Mouse (Mus musculus): ENCODE results near the gene Taf5. TPM values are rescaled to one million over a fixed set of nuclear protein-coding genes. Genes with fewer than 3 reads are reported as not detected.

Gene Taf5
- polyA plus RNA-seq, 1 experiment, result 2.4 TPM

DNA sequence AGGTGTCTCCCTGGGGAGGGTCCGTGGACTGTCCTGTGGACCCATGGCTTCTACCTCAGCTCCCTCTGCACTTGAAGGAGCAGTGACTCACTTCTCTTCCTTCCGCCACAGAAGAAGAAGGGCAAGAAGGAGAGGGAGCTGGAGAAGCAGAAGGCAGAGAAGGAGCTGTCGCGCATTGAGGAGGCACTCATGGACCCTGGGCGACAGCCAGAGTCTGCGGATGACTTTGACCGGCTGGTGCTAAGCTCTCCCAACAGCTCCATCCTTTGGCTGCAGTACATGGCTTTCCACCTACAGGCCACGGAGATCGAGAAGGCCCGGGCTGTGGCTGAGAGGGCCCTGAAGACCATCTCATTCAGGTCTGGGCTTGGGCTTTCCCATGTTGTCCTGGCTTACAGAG, 60.6 kb downstream of the Taf5 start:
- no peak for TF ChIP-seq POLR2A (IDR thresholded peaks at IDR 0.05; ENCODE audit: low read depth, low read length)
- no peak for TF ChIP-seq CTCF (IDR thresholded peaks at IDR 0.05; ENCODE audit: extremely low read depth, insufficient read depth, insufficient read length, insufficient replicate concordance)
- H3K36me3 ChIP-seq (ENCODE audit: control insufficient read depth, insufficient read depth, low read length), result peaks cover 59% of the 10 kb centered on the region
- 93% methylated on average over 10 of the region's 10 CpGs for WGBS
- no peak for DNase-seq (ENCODE audit: low read depth in 1 of 2, low spot score in 2 of 2)
- H3K27me3 ChIP-seq (ENCODE audit: control insufficient read depth, insufficient read depth, low read length), result no peaks in the 10 kb centered on the region
- peaks cover 14% of the 10 kb centered on the region; the same call in 1 of the 2 replicates for H3K4me1 ChIP-seq (ENCODE audit: control insufficient read depth, insufficient read depth, insufficient read length)
- H3K27ac ChIP-seq (ENCODE audit: insufficient read depth, low read length), result no peak overlapping the region
- H3K4me3 ChIP-seq (ENCODE audit: extremely low read depth, insufficient read depth, insufficient read length), result no peak overlapping the region

DNA sequence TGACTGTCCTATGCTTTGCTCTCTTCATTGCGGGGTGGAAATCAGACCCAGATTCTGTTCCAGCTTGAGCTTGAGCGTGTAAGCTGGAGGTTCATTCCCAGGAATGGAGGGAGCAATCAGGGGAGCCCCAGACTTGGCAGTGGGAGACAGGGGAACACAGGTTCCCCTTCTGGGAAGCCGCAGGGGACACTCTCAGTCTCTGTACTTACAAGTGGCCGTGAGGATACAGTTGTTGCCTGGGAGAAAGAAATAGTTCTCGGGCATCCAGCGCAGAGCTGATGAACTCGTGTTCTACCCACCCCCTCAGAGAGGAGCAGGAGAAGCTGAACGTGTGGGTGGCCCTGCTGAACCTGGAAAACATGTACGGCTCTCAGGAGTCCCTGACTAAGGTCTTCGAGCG, 61.3 kb downstream of the Taf5 start:
- Histone ChIP-seq H3K4me3 (ENCODE audit: extremely low read depth, insufficient read depth, insufficient read length) (no peak overlapping the region), H3K27ac (ENCODE audit: insufficient read depth, low read length) (no peak overlapping the region), H3K36me3 (ENCODE audit: control insufficient read depth, insufficient read depth, low read length) (peaks cover 59% of the 10 kb centered on the region), H3K4me1 (ENCODE audit: control insufficient read depth, insufficient read depth, insufficient read length) (peaks cover 20% of the 10 kb centered on the region; the same call in 1 of the 2 replicates), H3K27me3 (ENCODE audit: control insufficient read depth, insufficient read depth, low read length) (no peaks in the 10 kb centered on the region)
- 85% methylated on average over 11 of the region's 11 CpGs for WGBS
- DNase-seq (ENCODE audit: low read depth in 1 of 2, low spot score in 2 of 2), result no peak
- TF ChIP-seq POLR2A (IDR thresholded peaks at IDR 0.05; ENCODE audit: low read depth, low read length), result no peak
- no peak for TF ChIP-seq CTCF (IDR thresholded peaks at IDR 0.05; ENCODE audit: extremely low read depth, insufficient read depth, insufficient read length, insufficient replicate concordance)

DNA sequence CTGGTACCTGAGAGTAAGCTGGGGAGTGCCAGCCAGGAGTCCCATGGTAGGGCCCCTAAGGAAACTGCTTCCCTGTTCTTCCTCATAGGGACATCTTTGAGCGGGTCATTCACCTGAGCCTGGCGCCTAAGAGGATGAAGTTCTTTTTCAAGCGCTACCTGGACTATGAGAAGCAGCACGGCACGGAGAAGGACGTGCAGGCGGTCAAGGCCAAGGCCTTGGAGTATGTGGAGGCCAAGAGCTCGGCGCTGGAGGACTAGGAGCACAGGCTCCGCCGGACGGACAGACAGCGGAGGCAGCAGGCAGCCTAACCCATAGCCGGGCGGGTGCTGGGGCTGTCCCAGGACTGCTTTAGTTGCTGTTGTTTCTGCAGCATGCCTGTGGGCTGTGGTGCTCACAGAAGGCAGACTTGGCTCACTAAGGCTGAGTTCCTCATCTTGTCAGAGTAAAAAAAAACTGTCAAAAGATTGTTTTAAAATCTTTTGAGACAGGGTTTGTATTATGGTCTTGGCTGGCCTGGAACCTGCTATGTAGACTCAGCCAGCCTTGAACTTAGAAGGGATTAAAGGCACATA, 63.1 kb downstream of the Taf5 start:
- no peak overlapping the region for H3K4me3 ChIP-seq (ENCODE audit: extremely low read depth, insufficient read depth, insufficient read length)
- no peak overlapping the region for H3K27ac ChIP-seq (ENCODE audit: insufficient read depth, low read length)
- peaks cover 30% of the 10 kb centered on the region; the same call in 1 of the 2 replicates for H3K4me1 ChIP-seq (ENCODE audit: control insufficient read depth, insufficient read depth, insufficient read length)
- DNase-seq (ENCODE audit: low read depth in 1 of 2, low spot score in 2 of 2), result peak in 1 of 2 experiments; percentile 45
- no peak for TF ChIP-seq POLR2A (IDR thresholded peaks at IDR 0.05; ENCODE audit: low read depth, low read length)
- TF ChIP-seq CTCF (IDR thresholded peaks at IDR 0.05; ENCODE audit: extremely low read depth, insufficient read depth, insufficient read length, insufficient replicate concordance), result no peak
- 87% methylated on average over 15 of the region's 15 CpGs for WGBS
- H3K36me3 ChIP-seq (ENCODE audit: control insufficient read depth, insufficient read depth, low read length), result peaks cover 67% of the 10 kb centered on the region
- no peaks in the 10 kb centered on the region for H3K27me3 ChIP-seq (ENCODE audit: control insufficient read depth, insufficient read depth, low read length)

Other genes with a start within 250 kb of the Taf5 start
- gene Ina, start 53.0 kb upstream of the Taf5 start, polyA plus RNA-seq (2012; rRNA removed), result 0.02 TPM in 1 of 2 replicates, not detected in the other
- gene Nt5c2, start 52.6 kb upstream of the Taf5 start, polyA plus RNA-seq (2012; rRNA removed), result 10.2 and 11.1 TPM in 2 replicates
- 4.8 and 8.8 TPM in 2 replicates for gene Pcgf6, start 16.8 kb upstream of the Taf5 start, polyA plus RNA-seq (2012; rRNA removed)
- gene Usmg5, start 22.9 kb downstream of the Taf5 start, polyA plus RNA-seq (2012; rRNA removed), result 11.9 and 13.9 TPM in 2 replicates
- 9.6 and 9.7 TPM in 2 replicates for gene Pdcd11, start 23.0 kb downstream of the Taf5 start, polyA plus RNA-seq (2012; rRNA removed)
- gene Calhm2, start 70.5 kb downstream of the Taf5 start, polyA plus RNA-seq (2012; rRNA removed), result 46.0 and 53.8 TPM in 2 replicates
- gene Calhm1, start 76.5 kb downstream of the Taf5 start, polyA plus RNA-seq (2012; rRNA removed), result 0.20 TPM in 1 of 2 replicates, not detected in the other
- not detected in 2 replicates for gene Calhm3, start 90.0 kb downstream of the Taf5 start, polyA plus RNA-seq (2012; rRNA removed)
- gene Neurl1a, start 111.1 kb downstream of the Taf5 start, polyA plus RNA-seq (2012; rRNA removed), result 2.6 and 3.1 TPM in 2 replicates

All from spleen, adult 2 months (tissue).